Mouse (Mus musculus) neural tube, embryonic 12.5 days (tissue): ENCODE measurements around the gene Btbd35f12. TPM values are rescaled to one million over a fixed set of nuclear protein-coding genes. Genes with fewer than 3 reads are reported as not detected.
"Not testable (repeated sequence)": the region's sequence is repeated elsewhere in the genome, so short reads cannot be mapped to it uniquely, and the experiment has no call there.

Source experiments
- ATAC-seq: fragments of 200-750 bp; cut with Nextera tagmentation; 2 replicates; pipeline ENCODE4 v1.8.0; 2017; ENCODE audit warnings: low read depth, mild to moderate bottlenecking, moderate TSS enrichment, moderate library complexity; ENCODE audit not compliant: low FRiP score
- H3K27ac ChIP-seq: fragments of 300-500 bp; sonication (generic); 2 replicates; pipeline ENCODE4 v1.5.1; 2016
- H3K27me3 ChIP-seq: fragments of 300-500 bp; sonication (generic); replicated peaks from 2 replicates; pipeline ENCODE4 v1.6.1; 2016; ENCODE audit warnings: mild to moderate bottlenecking
- H3K36me3 ChIP-seq: fragments of 300-500 bp; sonication (generic); 2 replicates; pipeline ENCODE4 v1.6.1; 2016; ENCODE audit warnings: mild to moderate bottlenecking
- H3K4me1 ChIP-seq: fragments of 300-500 bp; sonication (generic); 2 replicates; pipeline ENCODE4 v1.6.1; 2016
- H3K4me2 ChIP-seq: fragments of 300-500 bp; sonication (generic); replicated peaks from 2 replicates; pipeline ENCODE4 v1.6.1; 2016; ENCODE audit warnings: mild to moderate bottlenecking
- H3K4me3 ChIP-seq: fragments of 300-500 bp; sonication (generic); 2 replicates; pipeline ENCODE4 v1.5.1; 2016
- H3K9ac ChIP-seq: fragments of 300-500 bp; sonication (generic); 2 replicates; pipeline ENCODE4 v1.6.1; 2016; ENCODE audit warnings: mild to moderate bottlenecking
- H3K9me3 ChIP-seq: fragments of 300-500 bp; sonication (generic); 2 replicates; pipeline ENCODE4 v1.6.1; 2016; ENCODE audit warnings: mild to moderate bottlenecking
- WGBS: fragments of 180-500 bp; shearing (Covaris S2); methylation state at CpG from one replicate; pipeline ENCODE4 v1.1.7; 2016; 5-methylcytosine and 5-hydroxymethylcytosine counted together
- polyA plus RNA-seq: library from polyadenylated mRNA; unstranded; fragments of >200 nt; fragmentation: Nextera tagmentation; extraction: Ambion mirVana; gene quantifications from 2 replicates; pipeline ENCODE4 v1.2.1, GENCODE M21; 2016

Gene Btbd35f12
- not detected in 2 replicates for polyA plus RNA-seq

DNA sequence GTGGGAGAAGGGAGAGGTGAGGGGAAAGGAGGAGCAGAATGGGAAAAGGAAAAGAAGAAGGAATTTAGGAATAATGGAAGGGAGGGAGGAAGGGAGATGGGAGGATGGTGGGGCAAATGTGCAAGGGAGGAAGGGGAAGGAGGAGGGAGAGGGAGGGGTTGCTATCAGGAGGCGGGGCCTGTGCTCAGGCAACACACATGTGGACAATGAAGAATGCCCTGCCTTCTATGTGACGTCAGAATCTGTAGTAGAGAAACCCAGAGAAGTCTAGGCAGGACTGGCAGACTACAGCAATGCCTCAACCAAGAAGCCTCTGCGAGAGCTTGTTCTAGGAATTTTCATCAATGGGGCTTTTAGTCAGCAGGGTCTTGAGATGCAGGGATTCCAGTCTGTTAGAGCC, at the start of gene Btbd35f12:
TSS of gene Btbd35f12 (plus strand) at position 301 of the 400 bp plus-strand sequence.
- H3K27me3 ChIP-seq, H3K9ac ChIP-seq, H3K4me1 ChIP-seq, H3K27ac ChIP-seq, H3K36me3 ChIP-seq, ATAC-seq, H3K9me3 ChIP-seq, H3K4me2 ChIP-seq, H3K4me3 ChIP-seq: not testable (repeated sequence)
- WGBS = no CpG with 5 or more reads among the region's 3 CpGs

DNA sequence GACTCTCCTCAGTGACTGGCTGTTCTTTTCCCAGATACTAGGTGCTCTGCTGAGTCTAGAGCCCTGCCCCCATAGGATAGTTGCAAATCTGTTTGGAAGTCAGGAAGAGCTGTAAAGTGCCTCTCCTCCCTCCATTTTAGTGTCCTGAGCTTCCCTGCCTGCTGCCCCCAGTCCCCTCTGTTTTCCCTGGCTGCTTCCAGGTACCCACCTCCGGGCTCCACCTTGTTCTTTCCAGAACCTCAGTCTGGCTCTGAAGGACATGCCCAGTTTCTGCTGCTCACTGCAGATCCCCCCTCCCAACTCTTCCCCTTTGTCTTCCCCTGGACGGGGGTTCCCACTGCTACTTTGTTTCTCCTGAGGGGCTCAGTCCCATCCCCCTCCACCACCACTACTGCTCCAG, 40.1 kb downstream of the Btbd35f12 start:
- H3K9ac ChIP-seq, H3K4me2 ChIP-seq, H3K27me3 ChIP-seq, H3K36me3 ChIP-seq, H3K4me1 ChIP-seq, H3K4me3 ChIP-seq, H3K9me3 ChIP-seq, ATAC-seq, H3K27ac ChIP-seq: not testable (repeated sequence)
- WGBS = 79% methylated on average over 2 of the region's 2 CpGs

Other genes with a start within 250 kb of the Btbd35f12 start
- gene Spin2-ps6, start 78.5 kb upstream of the Btbd35f12 start, polyA plus RNA-seq = not detected in 2 replicates